ENCODE assay signal across 22 mouse cellular contexts in genomic region chr12:116740141-116740540, GRCm38 (mm10).
"Had no signal": no experiment of that assay in that cellular context is flagged by ENCODE, and none has a peak within 500 bp of the region (broad histone marks: within the 10 kb centered on the region; RNA-seq: fewer than 3 reads in every experiment).

No protein-coding gene starts in this region.

- H3K27ac ChIP-seq: heart, adult 2 months; heart, embryonic 13.5 days; heart, embryonic 15.5 days; hindbrain, embryonic 13.5 days; hindbrain, embryonic 15.5 days; hindbrain, postnatal 0 days; left cerebral cortex, adult 2 months; limb, embryonic 10.5 days; limb, embryonic 12.5 days; liver, embryonic 13.5 days; liver, embryonic 15.5 days had no signal

- H3K4me3 ChIP-seq: heart, adult 2 months; heart, embryonic 13.5 days; heart, embryonic 15.5 days; hindbrain, embryonic 13.5 days; hindbrain, embryonic 15.5 days; left cerebral cortex, adult 2 months; limb, embryonic 10.5 days; limb, embryonic 12.5 days; liver, embryonic 13.5 days; liver, embryonic 15.5 days had no signal

- DNase-seq: gastrocnemius, postnatal 14 days; gastrocnemius, postnatal 36 days; heart, adult 11 months; heart, adult 2 months; heart, postnatal 14 days; heart, postnatal 36 days; kidney, adult 11 months; kidney, postnatal 10 days; kidney, postnatal 25 days; kidney, postnatal 4 days; liver; liver, embryonic 13.5 days; liver, postnatal 0 days had no signal
